Mouse (Mus musculus) CD4-positive, CD25-positive, alpha-beta regulatory T cell, adult 2 months (primary cell): Measurements from ENCODE around the gene Gfod2.
A peak's percentile ranks its signal among the peaks of the same experiment; 100 is the strongest.

Experiments used
- DNase-seq: peaks from one replicate; pipeline ENCODE4 v3.0.0-alpha.2; 2012; ENCODE audit warnings: low read depth, low spot score

Gfod2 gene

DNA sequence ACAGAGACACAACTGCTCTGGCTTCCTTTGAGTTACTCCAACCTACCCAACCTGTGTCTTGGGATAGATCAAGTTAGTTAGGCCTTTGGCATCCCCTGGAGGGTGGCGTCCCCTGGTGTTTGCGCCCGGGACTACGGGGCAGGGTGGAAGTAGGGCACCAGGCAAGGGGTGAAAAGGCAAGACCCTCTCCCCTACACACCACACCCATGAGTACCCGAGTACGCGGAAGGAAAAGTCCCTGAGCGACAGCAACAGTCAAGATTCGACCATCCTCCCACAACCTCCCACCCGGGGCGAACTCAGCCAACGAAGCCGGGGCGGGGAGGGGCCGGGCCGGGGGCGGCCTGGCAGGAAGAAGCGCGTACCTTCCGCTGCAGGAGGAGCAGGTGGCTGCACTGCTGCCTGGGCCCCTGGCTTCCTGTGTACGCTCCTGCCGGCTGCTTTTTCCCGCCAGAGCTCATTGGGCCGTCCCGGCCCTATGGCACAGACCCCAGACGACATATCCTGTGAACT lies 72.6 kb downstream of the Gfod2 start, which contains the start of gene Carmil2:
Gene Carmil2 (plus strand): TSS at position 479 of the 513 bp plus-strand sequence.
- DNase-seq: peak; percentile 91

DNA sequence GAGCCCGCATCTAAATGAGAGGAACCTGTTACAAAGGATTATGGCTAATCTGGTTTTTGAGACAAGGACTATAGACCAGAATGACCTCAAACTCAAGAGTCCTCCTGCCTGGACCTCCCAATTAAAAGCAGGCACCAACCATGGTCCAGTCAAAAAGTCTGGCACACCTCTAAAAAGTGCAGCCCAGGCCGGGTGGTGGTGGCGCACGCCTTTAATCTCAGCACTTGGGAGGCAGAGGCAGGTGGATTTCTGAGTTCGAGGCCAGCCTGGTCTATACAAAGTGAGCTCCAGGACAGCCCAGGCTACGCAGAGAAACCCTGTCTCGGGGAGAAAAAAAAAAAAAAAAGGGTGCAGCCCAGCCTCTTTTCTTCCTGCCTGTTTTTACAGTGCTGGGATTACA lies 73.1 kb downstream of the Gfod2 start:
- DNase-seq: no peak

DNA sequence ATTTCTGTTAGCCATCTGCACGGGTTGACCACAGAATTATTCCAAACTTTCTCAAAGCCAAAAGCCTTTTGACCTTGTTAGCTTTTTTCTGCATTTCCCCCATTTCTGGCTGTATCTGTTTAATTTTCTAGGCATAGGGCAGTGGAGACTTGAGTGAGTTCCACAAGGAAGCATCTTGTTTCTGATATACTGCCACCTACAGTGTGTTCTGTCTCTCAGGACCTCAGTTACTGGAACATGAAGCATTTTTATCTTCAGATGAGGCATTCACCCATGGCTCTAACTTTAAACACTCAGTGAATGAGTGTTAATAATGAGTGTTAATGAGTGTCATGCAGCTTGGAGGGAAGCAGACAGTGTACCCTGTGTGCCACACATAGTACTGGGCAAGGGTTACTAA lies 80.6 kb downstream of the Gfod2 start:
- DNase-seq: no peak
